Mouse (Mus musculus) liver, adult 2 months (tissue): ENCODE data around the gene Spock2.

Experiments
- CTCF ChIP-seq: fragments of 200-500 bp; IDR thresholded peaks from 2 replicates; pipeline ENCODE4 v1.5.1; 2011; ENCODE audit warnings: low read depth, low read length, control low read depth
- POLR2A ChIP-seq: fragments of 200-500 bp; IDR thresholded peaks from 2 replicates; pipeline ENCODE4 v1.6.1; 2011; ENCODE audit warnings: low read length, control low read depth; ENCODE audit not compliant: insufficient read depth; ENCODE audit errors: extremely low read depth

GRCm38 (mm10) chr10:60084065-60084464, 22.0 kb upstream of the Spock2 start:
- TF ChIP-seq CTCF (no peak), POLR2A (no peak)
